Mouse (Mus musculus) thymus, adult 2 months (tissue): ENCODE data around the gene Gga1.

ENCODE experiments used
- CTCF ChIP-seq: fragments of 200-500 bp; IDR thresholded peaks from 2 replicates; pipeline ENCODE4 v1.5.1; 2012; ENCODE audit warnings: mild to moderate bottlenecking, control low read depth, low read length, moderate library complexity, borderline replicate concordance; ENCODE audit not compliant: control insufficient read depth, poor library complexity, insufficient read depth; ENCODE audit errors: extremely low read depth
- POLR2A ChIP-seq: fragments of 200-500 bp; IDR thresholded peaks from 2 replicates; pipeline ENCODE4 v1.6.1; 2012; ENCODE audit warnings: mild to moderate bottlenecking, low read length, control low read depth, moderate library complexity; ENCODE audit not compliant: control insufficient read depth, poor library complexity, insufficient read depth; ENCODE audit errors: extremely low read depth

DNA sequence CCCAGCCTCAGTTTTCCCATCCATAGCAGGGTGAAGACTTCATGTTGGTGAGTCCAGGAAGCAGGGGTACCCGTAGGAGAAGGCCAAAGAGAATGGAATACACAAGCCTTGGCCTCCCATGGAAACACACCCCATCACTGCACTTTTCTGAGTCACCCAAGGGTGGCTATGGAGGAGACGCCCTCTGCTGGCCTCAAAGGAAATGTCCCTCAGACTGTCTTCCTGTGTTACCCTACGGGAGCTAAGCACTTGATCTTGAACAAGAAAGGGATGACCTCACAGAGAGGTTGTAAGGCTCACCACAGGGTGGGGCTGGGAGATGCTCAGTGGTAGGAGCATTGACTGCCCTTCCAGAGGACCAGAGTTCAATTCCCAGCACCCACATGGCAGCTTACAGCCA, 54.6 kb downstream of the Gga1 start:
- TF ChIP-seq CTCF: peak; percentile 62; the same call in 1 of the 2 replicates
- no peak for TF ChIP-seq POLR2A
